23 mouse cellular contexts compared by ENCODE assay signal in genomic region chr4:87298129-87298528, GRCm38 (mm10).
DNase-seq lines count a peak whose midpoint lies in the region; ATAC-seq and TF ChIP-seq lines count a peak whose summit lies in the region.
"Had no signal": no experiment of that assay in that cellular context is flagged by ENCODE, and none has a peak within 500 bp of the region (broad histone marks: within the 10 kb centered on the region; RNA-seq: fewer than 3 reads in every experiment).

No protein-coding gene starts in this region.

- no peaks in the 10 kb centered on the region for H3K27me3 ChIP-seq in heart, embryonic 13.5 days (replicated peaks)
- H3K27me3 ChIP-seq in midbrain, postnatal 0 days (ENCODE audit: insufficient read depth, low read length): no peaks in the 10 kb centered on the region
- no peaks in the 10 kb centered on the region for H3K27me3 ChIP-seq in midbrain, embryonic 10.5 days (ENCODE audit: low read depth, poor library complexity, severe bottlenecking)
- H3K27me3 ChIP-seq: embryonic facial prominence, embryonic 13.5 days; forebrain, embryonic 15.5 days; limb, embryonic 13.5 days; liver, embryonic 13.5 days had no signal

- no peaks in the 10 kb centered on the region for H3K9me3 ChIP-seq in heart, embryonic 13.5 days
- H3K9me3 ChIP-seq in midbrain, postnatal 0 days (ENCODE audit: low read length): no peaks in the 10 kb centered on the region
- H3K9me3 ChIP-seq in midbrain, embryonic 10.5 days (replicated peaks): no peaks in the 10 kb centered on the region
- H3K9me3 ChIP-seq: embryonic facial prominence, embryonic 13.5 days; forebrain, embryonic 15.5 days; limb, embryonic 13.5 days; liver, embryonic 13.5 days had no signal

- TF ChIP-seq CTCF in midbrain, postnatal 0 days (IDR thresholded peaks at IDR 0.05): no peak

- DNase-seq in heart, adult 9 months (ENCODE audit: low spot score in 2 of 2): no peak
- DNase-seq in midbrain, postnatal 0 days (ENCODE audit: low spot score): peak; percentile 15
- DNase-seq in midbrain, embryonic 10.5 days (ENCODE audit: low spot score): no peak
- peak; percentile 40 for DNase-seq in Muller cell, postnatal 12 days (ENCODE audit: inconsistent ontology term)
- no peak for DNase-seq in ovary, postnatal 36 days (ENCODE audit: low spot score)
- DNase-seq in cerebellum, postnatal 36 days: no peak
- DNase-seq: adrenal gland, postnatal 36 days; cerebellum, adult 11-12 months; cerebellum, postnatal 14 days; gastrocnemius, postnatal 14 days; heart, adult 11 months; kidney, adult 2 months; layer of hippocampus, postnatal 36 days; liver, embryonic 13.5 days; lung, embryonic 14.5 days; thymus, postnatal 14 days had no signal

- H3K9ac ChIP-seq in heart, embryonic 13.5 days: no peak overlapping the region
- no peak overlapping the region for H3K9ac ChIP-seq in midbrain, postnatal 0 days (replicated peaks; ENCODE audit: low read length, poor library complexity, severe bottlenecking)
- H3K9ac ChIP-seq: embryonic facial prominence, embryonic 13.5 days; forebrain, embryonic 15.5 days; hindbrain, embryonic 14.5 days; limb, embryonic 13.5 days; liver, embryonic 13.5 days; lung, embryonic 14.5 days had no signal

- no peaks in the 10 kb centered on the region for H3K36me3 ChIP-seq in heart, embryonic 13.5 days
- no peaks in the 10 kb centered on the region for H3K36me3 ChIP-seq in midbrain, postnatal 0 days (ENCODE audit: insufficient read depth, low read length)
- no peaks in the 10 kb centered on the region for H3K36me3 ChIP-seq in midbrain, embryonic 10.5 days
- H3K36me3 ChIP-seq: embryonic facial prominence, embryonic 13.5 days; forebrain, embryonic 15.5 days; limb, embryonic 13.5 days; liver, embryonic 13.5 days had no signal

- H3K4me3 ChIP-seq in heart, embryonic 13.5 days: no peak overlapping the region
- H3K4me3 ChIP-seq in midbrain, postnatal 0 days (ENCODE audit: low read depth, low read length): no peak overlapping the region
- H3K4me3 ChIP-seq in midbrain, embryonic 10.5 days: no peak overlapping the region
- H3K4me3 ChIP-seq: embryonic facial prominence, embryonic 13.5 days; forebrain, embryonic 15.5 days; limb, embryonic 13.5 days; liver, embryonic 13.5 days had no signal

- 47% methylated on average over 5 of the region's 5 CpGs for WGBS in heart, embryonic 13.5 days
- 61% methylated on average over 5 of the region's 5 CpGs for WGBS in midbrain, postnatal 0 days
- 77% methylated on average over 5 of the region's 5 CpGs for WGBS in midbrain, embryonic 10.5 days

- H3K27ac ChIP-seq in heart, embryonic 13.5 days (replicated peaks): peak overlapping the region; percentile 39; the same call in 1 of the 2 replicates
- no peak overlapping the region for H3K27ac ChIP-seq in midbrain, postnatal 0 days (ENCODE audit: low read depth, low read length)
- H3K27ac ChIP-seq in midbrain, embryonic 10.5 days (replicated peaks): no peak overlapping the region
- H3K27ac ChIP-seq: embryonic facial prominence, embryonic 13.5 days; forebrain, embryonic 15.5 days; hindbrain, embryonic 14.5 days; kidney, postnatal 0 days; limb, embryonic 13.5 days; liver, embryonic 13.5 days had no signal

- no peak overlapping the region for H3K4me2 ChIP-seq in heart, embryonic 13.5 days
- H3K4me2 ChIP-seq in midbrain, postnatal 0 days (ENCODE audit: low read depth, low read length, poor library complexity, severe bottlenecking): no peak overlapping the region
- H3K4me2 ChIP-seq: embryonic facial prominence, embryonic 13.5 days; forebrain, embryonic 15.5 days; hindbrain, embryonic 14.5 days; limb, embryonic 13.5 days; liver, embryonic 13.5 days; lung, embryonic 14.5 days had no signal

- ATAC-seq in heart, embryonic 13.5 days (ENCODE audit: extremely low read depth, insufficient number of reproducible peaks, low FRiP score, low TSS enrichment): no peak
- ATAC-seq in midbrain, postnatal 0 days (ENCODE audit: low FRiP score): no peak
- ATAC-seq: forebrain, embryonic 15.5 days; Patski had no signal

- no peaks in the 10 kb centered on the region for H3K4me1 ChIP-seq in heart, embryonic 13.5 days
- H3K4me1 ChIP-seq in midbrain, postnatal 0 days (ENCODE audit: insufficient read depth, low read length): no peaks in the 10 kb centered on the region
- no peaks in the 10 kb centered on the region for H3K4me1 ChIP-seq in midbrain, embryonic 10.5 days
- H3K4me1 ChIP-seq: embryonic facial prominence, embryonic 13.5 days; forebrain, embryonic 15.5 days; limb, embryonic 13.5 days; liver, embryonic 13.5 days had no signal

Comparison
In these comparisons a context has a peak if more than half of its experiments do, and no peak if none do; other contexts are left out.
1. DNase-seq: peak in midbrain, postnatal 0 days (single experiment) and Muller cell, postnatal 12 days (single experiment); none in heart, adult 9 months (0 of 2), midbrain, embryonic 10.5 days (single experiment), ovary, postnatal 36 days (single experiment) and cerebellum, postnatal 36 days (0 of 2).